Mouse (Mus musculus): ENCODE data around the gene Cyp4x1. TPM values are rescaled to one million over a fixed set of nuclear protein-coding genes. Genes with fewer than 3 reads are reported as not detected.
"Not testable (repeated sequence)": the region's sequence is repeated elsewhere in the genome, so short reads cannot be mapped to it uniquely, and the experiment has no call there.

The Cyp4x1 gene
- 0.19 and 0.51 TPM in 2 replicates for polyA plus RNA-seq (2012; rRNA removed)

DNA sequence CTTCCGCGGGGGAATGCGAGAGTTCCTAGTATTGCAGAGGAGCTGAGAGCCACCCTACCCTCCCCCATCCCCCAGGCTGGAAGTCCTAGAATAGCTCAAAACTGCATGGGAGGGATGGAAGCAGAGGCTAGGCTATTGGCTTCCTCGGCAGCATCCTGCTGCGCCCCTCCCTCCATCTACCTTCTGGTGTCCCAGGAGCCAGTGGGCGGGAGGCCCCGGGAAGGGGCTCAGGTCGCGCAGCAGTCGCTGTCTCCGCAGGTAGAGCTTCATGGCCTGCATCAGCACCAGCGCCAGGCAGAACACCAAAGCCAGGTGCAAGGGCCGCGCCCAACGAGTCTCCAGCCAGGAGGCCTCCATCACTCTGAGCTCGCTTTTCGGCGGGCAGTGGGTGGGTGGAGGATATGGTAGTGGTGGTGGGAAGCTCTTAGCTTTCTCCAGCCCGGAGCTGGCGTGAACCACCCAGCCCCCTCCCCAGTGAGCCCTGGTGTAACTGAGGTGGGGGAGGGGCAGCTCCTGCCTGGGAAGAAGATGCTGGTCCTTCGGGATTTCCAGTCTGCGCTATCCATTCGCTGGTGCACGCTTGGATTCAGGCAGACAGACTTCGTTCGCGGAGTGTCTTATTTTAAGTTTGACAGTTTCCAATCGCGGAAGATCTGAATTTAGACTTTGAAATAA, at the start of gene Cyp4x1:
Cyp4x1 (minus strand) TSS at position 661 of the 675 bp plus-strand sequence.
- DNase-seq (ENCODE audit: low read depth) = no peak

DNA sequence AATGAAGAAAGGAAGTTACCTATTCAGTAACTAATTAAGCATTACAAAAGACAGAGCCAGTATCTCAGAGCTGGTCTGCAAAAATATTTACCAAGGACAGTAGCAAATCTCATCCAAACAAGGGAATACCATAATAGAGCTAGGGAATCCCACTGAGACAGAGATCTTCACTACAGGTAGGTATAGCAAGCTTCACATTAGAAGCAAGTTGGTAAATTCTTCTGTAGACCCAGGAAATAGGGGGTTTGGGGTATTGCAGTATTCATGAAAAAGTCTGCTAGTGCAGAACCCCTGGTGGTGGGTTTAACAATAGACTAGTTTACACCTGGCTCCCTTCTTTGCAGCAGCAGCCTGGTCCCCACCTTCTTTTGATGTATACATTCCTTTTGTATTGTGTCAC, 42.1 kb upstream of the Cyp4x1 start:
- not testable (repeated sequence) for DNase-seq (ENCODE audit: low read depth)

DNA sequence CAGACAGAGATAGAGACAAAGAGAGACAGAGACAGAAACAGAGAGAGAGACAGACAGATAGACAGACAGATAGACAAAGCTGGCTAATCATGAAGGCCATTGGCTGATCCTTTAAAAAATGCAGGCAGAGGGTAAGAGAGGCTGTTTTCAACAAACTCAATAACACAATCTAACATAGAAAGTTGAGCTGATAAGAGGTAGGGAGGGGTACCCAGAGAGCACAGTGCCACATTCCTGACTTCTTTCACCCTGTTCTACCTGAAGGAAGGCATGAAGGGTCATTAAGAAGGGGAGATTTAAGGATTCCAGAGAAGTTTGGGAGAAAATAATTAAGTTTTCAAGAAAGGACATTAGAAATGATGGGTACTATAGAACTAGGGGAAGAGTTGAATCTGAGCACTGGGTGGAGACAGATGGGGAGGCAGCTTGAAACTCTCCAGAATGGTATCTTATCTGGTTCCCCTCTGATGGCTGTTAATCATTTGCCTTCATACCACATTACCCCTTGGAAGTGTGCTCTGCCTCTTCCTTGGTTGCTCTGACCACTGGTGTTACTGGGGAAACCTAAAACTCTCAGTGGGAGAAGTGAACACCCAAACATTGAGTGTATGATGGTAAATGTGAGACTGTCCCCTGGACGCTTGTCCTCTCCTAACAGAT, 40.7 kb upstream of the Cyp4x1 start:
- no peak for DNase-seq (ENCODE audit: low read depth)

DNA sequence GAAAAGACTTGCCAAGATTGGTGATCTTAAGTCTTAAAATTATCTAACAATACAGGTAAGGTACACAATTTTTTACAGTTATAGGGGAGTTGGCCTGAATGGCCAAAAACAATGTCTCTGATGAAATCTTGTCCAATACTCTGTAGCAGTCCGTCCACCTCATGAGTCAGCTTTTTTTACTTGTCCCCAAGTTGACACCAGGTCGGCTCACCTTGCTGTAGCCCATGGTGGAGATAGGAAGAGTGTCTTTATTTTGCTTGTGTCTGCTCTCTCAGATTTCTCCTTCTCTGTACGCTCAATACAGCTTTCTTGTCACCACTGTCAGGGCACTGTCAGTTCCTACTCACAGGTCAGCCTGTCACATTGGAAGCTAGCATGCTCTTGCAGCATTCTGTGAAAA, 24.9 kb upstream of the Cyp4x1 start:
- not testable (repeated sequence) for DNase-seq (ENCODE audit: low read depth)

DNA sequence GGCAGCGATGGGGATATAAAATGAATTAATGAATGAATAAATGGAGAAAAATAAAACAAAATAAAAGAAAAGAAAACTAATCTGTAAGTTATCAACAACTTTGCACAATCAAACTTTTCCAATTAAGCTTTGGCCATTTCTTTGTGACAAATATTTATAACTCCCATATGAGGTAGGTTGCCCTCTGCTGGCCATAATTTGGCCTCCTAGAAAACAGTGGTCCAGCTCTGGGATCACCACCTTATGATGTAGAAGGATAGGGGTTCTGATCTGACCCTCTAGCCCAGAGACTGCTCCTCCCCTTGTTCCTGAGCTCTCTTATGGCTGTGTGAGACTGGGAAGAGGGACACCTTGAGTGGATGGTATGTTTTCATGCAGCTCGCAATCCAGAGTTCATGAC, 20.6 kb upstream of the Cyp4x1 start:
- DNase-seq (ENCODE audit: low read depth) = no peak

DNA sequence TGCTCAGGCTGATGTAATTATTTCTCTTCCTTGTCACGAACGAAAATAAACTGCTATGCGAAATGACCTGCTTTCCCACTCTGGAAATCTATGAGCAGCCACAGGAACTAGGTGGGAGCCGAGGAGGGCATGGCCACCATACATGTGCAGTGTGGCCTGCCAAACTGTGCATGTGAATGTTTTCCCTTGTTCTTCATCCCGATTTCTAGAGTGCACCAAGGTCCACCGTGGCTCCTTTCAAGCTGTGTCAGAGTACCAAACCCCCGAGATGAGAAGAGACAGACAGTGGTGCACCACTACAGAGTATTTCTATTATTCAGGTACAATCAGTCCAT, 182 bp upstream of the Cyp4x1 start:
- DNase-seq (ENCODE audit: low read depth) = no peak

DNA sequence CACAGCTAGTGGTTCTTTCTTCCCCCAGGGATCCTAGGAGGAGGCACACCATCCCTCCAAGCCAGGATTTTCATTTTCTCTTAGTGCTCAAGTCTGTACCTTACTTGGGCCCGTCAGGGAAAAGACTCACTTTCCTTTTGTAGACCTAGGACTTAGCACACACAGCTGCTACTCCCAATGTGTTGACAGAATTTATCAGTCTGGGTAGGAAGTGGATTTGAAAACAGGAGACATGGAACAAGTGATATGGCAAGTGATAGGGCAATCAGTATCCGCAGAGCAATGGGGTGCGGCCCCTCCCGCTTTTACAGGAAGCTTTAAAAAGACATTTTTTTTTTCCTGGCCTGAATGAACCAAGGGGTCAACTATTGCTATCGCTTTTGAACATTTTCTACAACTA, 996 bp downstream of the Cyp4x1 start:
- DNase-seq (ENCODE audit: low read depth) = no peak

DNA sequence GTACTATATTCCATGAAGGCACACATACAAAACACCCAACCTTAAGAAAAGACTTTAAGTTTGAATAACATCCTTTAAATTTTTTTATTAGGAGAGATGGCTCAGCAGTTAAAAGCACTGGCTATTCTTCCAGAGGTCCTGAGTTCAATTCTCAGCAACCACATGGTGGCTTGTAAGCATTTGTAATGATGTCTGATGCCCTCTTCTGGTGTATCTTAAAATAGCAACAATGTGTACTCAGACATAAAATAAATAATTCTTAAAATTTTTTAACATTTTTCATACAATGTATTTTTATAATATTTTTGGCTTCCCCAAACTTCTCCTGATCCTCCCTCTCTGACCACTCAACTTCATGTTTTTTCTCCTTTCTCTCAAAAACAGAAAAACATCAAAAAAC, 9.4 kb downstream of the Cyp4x1 start:
- DNase-seq (ENCODE audit: low read depth) = no peak

DNA sequence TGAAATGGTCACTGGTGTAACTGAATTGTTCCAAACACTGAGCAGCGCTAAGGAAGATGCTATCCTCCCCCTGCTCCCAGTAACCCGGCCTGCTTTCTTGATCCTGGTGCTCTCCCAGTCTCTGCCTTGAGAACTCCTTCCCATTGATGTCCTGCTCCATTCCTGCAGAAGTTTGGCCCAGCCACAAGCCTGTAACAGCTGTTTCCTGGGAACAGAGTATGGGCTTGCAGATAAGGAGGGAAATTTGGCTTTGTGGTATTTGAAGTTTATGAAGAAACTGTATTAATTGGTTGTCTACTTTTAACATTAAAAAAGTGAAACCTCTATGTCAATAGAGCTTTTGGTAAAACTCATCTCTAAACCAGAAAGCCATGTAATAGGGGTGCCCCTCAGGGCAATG, 10.6 kb downstream of the Cyp4x1 start:
- DNase-seq (ENCODE audit: low read depth) = no peak

DNA sequence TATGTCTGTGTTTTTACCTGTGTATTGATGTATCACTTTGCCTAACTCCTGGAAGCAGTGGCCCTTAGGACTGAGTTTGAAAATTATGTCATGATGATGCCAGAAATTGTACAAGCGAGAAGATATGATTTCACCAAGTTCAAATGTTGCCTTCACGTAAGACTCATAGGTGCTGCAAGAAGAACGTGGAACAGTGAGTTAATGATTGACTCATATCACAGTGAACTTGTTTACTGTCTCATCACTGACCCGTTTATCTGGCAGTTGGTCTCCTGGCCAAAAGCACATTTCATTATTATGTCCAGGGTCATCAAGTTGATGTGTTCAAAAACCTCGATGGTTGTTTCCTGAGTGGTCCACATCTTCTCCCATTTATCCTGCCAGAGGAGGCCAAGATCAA, 12.5 kb downstream of the Cyp4x1 start:
- no peak for DNase-seq (ENCODE audit: low read depth)

DNA sequence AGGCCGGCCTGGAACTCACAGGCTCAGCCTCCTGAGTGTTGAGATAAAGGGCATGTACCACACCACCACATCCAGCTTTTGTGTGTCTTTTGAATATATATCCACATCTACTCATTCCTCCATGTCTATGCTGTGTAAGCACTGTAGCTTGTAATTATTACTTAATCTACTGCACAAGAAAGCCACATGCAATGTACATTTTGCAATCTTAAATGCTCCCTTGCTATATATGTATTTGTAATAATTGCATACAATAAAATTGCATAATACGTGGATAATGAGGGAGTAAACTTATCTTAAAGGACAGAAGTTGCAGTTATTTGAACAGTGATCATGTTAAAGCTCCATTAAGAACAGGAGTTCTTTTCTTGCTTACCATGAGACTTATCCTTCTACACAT, 12.9 kb downstream of the Cyp4x1 start:
- DNase-seq (ENCODE audit: low read depth) = peak; percentile 27

DNA sequence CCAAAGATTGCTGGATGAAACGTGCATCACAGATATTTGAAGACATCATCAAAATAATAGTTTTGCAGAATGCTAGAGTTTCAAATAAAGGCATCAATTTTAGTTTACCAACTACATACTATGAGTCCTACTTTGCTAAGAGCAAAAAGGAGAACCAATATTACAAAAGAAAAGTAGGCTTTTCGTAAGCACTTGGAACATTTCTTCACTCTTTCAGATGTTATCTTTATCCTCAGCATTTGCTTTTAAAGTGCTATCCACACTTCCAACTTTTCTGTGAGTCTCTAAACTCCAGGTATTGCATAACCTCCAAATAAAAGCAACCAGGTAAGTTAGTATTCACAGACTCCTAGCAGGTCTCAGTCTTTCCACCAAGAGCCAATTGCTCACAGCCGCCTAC, 14.4 kb downstream of the Cyp4x1 start:
- DNase-seq (ENCODE audit: low read depth) = peak; percentile 74

DNA sequence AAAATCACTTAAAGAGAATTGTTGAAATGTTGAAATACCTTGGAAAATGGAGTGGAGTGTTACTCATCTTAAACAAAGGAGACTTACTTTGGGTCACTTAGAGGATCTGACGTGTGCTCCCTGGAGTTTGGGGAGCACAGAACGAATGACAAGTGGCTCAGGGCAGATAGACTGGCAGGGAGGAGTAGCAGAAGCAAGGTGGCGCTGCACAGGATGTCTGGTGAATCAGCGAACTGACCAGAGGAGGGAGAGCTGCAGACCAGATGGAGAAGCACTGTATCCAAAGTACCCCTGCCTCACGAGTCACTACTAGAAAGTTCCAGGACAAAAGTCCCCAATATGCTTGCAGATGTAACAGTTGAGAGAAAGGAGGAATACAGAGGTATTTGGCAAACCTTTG, 20.8 kb downstream of the Cyp4x1 start:
- DNase-seq (ENCODE audit: low read depth) = no peak

DNA sequence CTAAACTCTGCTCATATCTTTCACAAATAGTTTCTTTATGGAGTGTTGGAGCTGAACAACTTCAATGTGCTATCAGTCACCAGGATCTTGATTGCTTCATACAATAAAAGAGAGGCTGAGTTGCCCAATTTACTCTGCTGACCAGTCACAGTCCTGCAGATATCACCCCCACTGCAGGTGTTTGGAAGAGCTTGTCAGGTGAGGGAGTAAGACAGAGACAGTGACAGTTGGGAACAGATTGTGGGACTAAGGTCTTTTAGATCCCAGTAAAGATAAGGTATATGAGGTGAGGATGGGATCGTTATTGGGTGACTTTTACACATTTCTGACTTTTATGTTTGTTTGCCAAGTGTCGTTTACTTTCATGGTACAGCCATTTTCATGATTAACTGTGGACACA, 22.9 kb downstream of the Cyp4x1 start:
- no peak for DNase-seq (ENCODE audit: low read depth)

DNA sequence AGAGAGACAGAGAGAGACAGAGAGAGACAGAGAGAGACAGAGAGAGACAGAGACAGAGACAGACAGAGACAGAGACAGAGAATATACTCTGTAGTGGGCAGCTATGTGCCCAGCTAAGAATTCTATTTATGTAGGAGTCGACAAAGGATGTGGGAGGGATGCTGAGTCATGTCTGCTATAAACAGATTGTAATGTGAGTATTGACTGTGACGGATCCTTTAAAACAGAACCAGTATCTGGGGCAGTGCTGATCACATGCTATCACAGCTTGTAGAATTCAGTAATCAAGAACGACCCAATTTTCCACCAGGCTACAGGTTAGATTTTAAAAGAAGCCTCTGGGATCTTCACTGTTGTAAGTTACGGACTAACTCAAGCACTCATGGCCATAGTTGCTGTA, 30.6 kb downstream of the Cyp4x1 start:
- no peak for DNase-seq (ENCODE audit: low read depth)

DNA sequence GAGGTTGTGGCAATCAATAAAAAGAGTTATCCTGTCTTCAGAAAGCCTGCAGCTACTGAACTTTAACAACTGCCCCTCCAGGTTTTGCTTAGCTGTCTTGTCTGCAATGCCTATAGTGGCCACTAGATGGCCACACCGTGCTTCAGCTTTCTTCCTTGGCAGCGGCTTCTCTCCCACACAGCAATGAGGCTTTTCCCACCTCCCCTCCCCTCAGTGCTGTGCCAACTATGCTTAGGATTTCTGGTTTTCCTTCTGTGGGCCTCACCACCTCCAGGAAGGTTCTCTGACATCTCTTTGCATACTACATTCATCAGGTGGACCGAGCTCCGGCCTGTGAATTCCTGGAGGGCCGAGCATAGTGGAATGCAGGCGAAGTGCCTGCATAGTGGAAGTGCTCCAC, 32.4 kb downstream of the Cyp4x1 start:
- DNase-seq (ENCODE audit: low read depth) = no peak

DNA sequence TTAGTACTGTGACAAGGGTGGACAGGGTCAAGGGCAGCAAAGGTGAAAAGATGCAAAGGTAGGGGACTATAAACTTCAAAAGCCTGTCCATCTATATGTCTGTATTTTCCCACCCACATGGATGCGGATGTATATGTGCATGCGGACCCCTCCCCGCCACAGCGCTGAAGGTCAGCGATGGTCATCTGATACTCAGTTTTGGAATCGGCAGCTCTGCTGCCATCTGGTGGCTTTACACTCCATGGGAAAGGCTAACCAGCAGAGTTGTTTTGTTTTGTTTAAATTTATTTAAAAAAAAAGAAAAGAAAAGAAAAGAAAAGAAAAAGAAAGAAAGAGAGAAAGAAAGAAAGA, 37.0 kb downstream of the Cyp4x1 start:
- no peak for DNase-seq (ENCODE audit: low read depth)

DNA sequence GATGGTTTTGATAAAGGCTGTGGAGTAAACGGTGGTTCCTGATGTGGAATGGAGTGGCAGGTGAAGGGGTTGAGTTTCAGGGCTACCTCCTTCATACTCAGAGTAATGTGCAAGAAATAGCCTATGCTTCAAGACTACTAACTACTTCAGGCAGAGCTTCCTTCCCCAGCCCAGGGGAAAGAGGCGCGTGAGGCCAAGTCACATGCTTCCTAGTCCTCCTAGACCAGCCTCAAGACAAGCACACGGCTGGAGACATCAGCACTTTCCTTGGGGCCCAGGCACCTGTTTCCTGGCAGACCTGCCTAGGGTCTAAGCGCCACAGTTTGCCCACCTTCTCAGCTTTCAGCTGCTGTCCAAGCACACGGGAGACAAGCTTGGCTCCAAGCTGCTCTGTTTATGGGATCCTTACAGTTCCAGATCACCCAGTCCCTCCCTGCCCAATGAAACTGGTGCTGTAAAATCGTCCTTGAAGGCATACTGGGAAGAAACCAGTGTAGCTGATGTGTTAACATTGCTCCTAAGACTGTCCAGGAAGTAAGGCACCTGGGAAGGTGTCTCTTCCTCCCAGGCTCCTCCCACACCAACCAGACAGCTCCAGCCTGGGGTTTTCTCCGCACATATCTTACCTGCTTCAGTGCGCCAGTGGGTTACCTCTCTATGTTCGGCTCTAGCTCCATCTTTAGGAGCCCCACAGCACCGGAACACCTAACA, 37.5 kb downstream of the Cyp4x1 start:
- DNase-seq (ENCODE audit: low read depth) = no peak

DNA sequence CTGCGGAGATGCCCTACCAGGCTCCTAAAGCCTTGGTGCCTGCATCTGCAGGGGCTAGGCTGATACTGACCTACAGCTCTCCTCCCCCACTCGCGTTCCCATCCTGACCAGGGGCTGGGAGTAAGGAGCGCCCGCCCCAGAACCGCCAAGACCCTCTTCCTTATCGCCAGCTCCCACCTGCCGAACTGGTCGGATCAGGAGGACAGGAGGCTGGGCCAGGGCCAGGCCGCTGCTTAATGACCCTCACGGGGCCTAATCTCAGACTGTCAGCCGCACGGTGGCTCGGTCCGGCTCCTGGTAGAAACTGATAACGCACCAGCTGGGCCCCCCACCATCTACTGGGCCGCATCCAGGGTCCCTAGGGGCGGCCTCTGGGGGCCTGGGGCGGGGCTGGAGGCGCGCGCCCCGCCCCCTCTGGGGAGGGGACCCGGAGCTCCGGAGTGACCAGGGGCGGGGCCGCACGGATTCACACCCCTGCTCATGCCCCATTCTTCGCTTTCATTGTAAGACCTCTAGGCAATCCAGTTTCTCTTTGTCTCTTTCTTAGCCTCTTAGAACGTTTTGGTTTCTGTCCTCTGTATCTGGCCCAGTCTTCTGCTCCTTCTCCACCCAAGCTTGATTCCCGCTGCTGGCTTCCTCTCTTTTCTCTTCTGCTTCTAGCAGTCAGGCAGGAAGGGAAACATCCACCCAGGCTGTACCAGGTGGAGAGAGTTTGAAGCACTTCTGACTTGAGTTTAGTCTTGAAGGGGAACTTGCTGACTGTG, 38.2 kb downstream of the Cyp4x1 start:
- DNase-seq (ENCODE audit: low read depth) = no peak

DNA sequence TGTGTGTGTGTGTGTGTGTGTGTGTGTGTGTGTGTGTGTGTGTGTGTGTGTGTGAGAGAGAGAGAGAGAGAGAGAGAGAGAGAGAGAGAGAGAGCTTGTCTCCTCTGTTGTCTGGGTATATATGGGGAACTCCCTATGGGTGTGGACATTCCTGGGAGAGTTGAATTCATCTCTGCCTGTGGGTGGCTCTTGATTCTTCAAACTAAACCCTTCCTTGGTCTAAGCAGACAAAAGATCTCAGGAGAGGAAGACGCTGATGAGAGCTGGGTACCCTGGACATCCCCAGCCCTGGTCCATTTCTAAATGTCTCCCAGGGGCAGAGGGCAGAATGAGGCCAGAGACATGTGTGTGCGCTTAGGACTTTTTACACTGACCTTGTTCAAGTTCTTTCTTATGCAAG, 40.0 kb downstream of the Cyp4x1 start:
- DNase-seq (ENCODE audit: low read depth) = no peak

DNA sequence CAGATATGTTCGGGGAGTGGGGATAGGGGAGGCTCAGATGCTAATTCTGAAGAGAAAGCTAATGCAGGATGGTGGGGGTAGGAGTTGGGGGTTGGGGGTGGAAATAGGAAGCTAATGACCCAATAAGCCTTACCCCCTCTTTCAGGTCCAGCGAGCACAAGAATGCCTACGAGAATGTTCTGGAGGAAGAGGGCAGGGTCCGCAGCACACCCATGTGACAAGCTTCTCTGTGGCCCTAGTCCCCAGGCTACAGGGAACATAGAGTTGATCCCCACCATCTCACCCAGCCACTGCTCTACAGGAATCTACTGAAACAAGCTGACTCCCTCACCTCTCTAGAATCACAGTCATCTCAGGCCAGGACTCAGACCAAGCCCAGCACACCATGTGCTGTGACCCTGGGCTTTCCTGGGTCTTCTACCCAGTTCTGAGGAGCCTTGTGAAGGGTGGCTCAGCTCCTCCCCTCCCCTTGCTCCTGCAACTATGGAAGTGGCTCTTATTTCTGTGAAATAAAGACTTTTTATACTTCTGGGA, 40.7 kb downstream of the Cyp4x1 start:
- no peak for DNase-seq (ENCODE audit: low read depth)

DNA sequence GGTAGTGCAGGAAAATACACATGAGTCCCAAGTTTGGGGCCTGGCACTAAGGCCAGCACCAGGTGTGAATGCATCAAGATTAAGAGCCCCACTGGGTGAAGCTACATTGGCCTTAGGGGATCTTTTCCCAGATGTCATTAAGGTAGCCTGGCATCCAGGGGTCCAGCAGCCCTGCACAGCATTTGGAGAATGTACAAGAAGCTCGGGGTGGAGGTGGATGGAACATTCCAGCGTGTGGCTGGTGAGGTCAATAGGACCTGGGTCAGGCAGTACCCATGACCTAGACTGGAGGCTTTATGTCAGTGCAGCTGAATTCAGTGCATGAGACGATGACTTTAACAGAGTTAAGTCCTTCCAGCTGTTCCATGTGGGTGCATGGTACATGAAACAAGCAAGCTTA, 42.3 kb downstream of the Cyp4x1 start:
- DNase-seq (ENCODE audit: low read depth) = no peak
